Mouse (Mus musculus) cortical plate, adult 2 months (tissue): ENCODE data around the gene Cntnap2.

Experiments used
- CTCF ChIP-seq: fragments of 200-500 bp; IDR thresholded peaks from 2 replicates; pipeline ENCODE4 v1.5.1; 2011; ENCODE audit warnings: mild to moderate bottlenecking, control low read depth, low read length; ENCODE audit not compliant: insufficient read depth; ENCODE audit errors: extremely low read depth
- POLR2A ChIP-seq: fragments of 200-500 bp; IDR thresholded peaks from 2 replicates; pipeline ENCODE4 v1.6.1; 2011; ENCODE audit warnings: mild to moderate bottlenecking, low read length, control low read depth; ENCODE audit not compliant: insufficient read depth; ENCODE audit errors: extremely low read depth

- TF ChIP-seq CTCF (no peak), POLR2A (no peak)
These were observed 1615.9 kb downstream of the Cntnap2 start for GRCm38 (mm10) chr6:46675081-46675480.
